Mouse (Mus musculus) liver, postnatal 0 days (tissue): ENCODE measurements around the gene AI837181.

Source experiments
- CTCF ChIP-seq: sonication (generic); IDR thresholded peaks from 2 replicates; pipeline ENCODE4 v1.5.1; 2016; ENCODE audit warnings: antibody characterized with exemption, low read depth
- EP300 ChIP-seq: IDR thresholded peaks from 2 replicates; pipeline ENCODE4 v1.6.1; 2016; ENCODE audit warnings: antibody characterized with exemption, low read depth, mild to moderate bottlenecking

DNA sequence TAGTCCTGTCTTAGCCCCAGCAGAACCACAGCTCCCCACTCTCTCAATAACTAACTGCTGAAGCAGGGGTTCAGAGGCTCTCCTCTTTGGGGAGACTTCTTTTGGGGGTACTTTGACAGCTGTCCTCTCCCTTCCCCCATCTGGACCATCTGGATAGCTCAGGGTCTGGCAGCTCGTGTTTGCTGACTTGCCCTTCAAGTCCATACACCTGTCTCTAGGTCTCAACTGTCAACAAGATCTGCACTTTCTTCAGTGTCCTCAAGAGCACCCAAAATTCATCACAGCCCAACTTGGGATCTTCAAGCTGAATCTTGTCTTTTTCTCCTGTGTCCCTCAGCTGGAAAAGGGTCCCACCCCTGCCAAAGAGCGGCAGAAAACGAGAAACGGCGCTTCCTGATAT lies 3.2 kb upstream of the AI837181 start:
- no peak for TF ChIP-seq CTCF
- TF ChIP-seq EP300: no peak
